Mouse (Mus musculus) heart, embryonic 13.5 days (tissue): ENCODE data around the gene Spata2l. TPM values are rescaled to one million over a fixed set of nuclear protein-coding genes. Genes with fewer than 3 reads are reported as not detected.
"Not testable (repeated sequence)": the region's sequence is repeated elsewhere in the genome, so short reads cannot be mapped to it uniquely, and the experiment has no call there.

Source experiments
- ATAC-seq: fragments of 200-750 bp; cut with Nextera tagmentation; 2 replicates; pipeline ENCODE4 v1.8.0; 2017; ENCODE audit warnings: moderate TSS enrichment; ENCODE audit not compliant: insufficient number of reproducible peaks, low FRiP score, low TSS enrichment; ENCODE audit errors: extremely low read depth
- H3K27ac ChIP-seq: fragments of 300-500 bp; sonication (generic); replicated peaks from 2 replicates; pipeline ENCODE4 v1.5.1; 2015; ENCODE audit warnings: moderate library complexity, mild to moderate bottlenecking, inconsistent platforms
- H3K27me3 ChIP-seq: fragments of 300-500 bp; sonication (generic); replicated peaks from 2 replicates; pipeline ENCODE4 v1.6.1; 2015; ENCODE audit warnings: mild to moderate bottlenecking, inconsistent platforms
- H3K36me3 ChIP-seq: fragments of 300-500 bp; sonication (generic); 2 replicates; pipeline ENCODE4 v1.6.1; 2015; ENCODE audit warnings: mild to moderate bottlenecking, inconsistent platforms
- H3K4me1 ChIP-seq: fragments of 300-500 bp; sonication (generic); 2 replicates; pipeline ENCODE4 v1.6.1; 2015; ENCODE audit warnings: inconsistent platforms
- H3K4me2 ChIP-seq: fragments of 300-500 bp; sonication (generic); 2 replicates; pipeline ENCODE4 v1.6.1; 2015; ENCODE audit warnings: inconsistent platforms, mild to moderate bottlenecking, moderate library complexity
- H3K4me3 ChIP-seq: fragments of 300-500 bp; sonication (generic); 2 replicates; pipeline ENCODE4 v1.5.1; 2015; ENCODE audit warnings: moderate library complexity, mild to moderate bottlenecking, inconsistent platforms
- H3K9ac ChIP-seq: fragments of 300-500 bp; sonication (generic); 2 replicates; pipeline ENCODE4 v1.6.1; 2015; ENCODE audit warnings: inconsistent platforms, mild to moderate bottlenecking, moderate library complexity
- H3K9me3 ChIP-seq: fragments of 300-500 bp; sonication (generic); 2 replicates; pipeline ENCODE4 v1.6.1; 2016; ENCODE audit warnings: inconsistent platforms
- WGBS: fragments of 180-500 bp; shearing (Covaris S2); methylation state at CpG from one replicate; pipeline ENCODE4 v1.1.7; 2015; ENCODE audit warnings: mixed read lengths; 5-methylcytosine and 5-hydroxymethylcytosine counted together
- polyA plus RNA-seq: library from polyadenylated mRNA; unstranded; fragments of >200 nt; fragmentation: Nextera tagmentation; extraction: Ambion mirVana; gene quantifications from 2 replicates; pipeline ENCODE4 v1.2.1, GENCODE M21; 2015

Gene Spata2l
- 3.1 and 3.2 TPM in 2 replicates for polyA plus RNA-seq

GRCm38 (mm10) chr8:123235520-123236497 is at the start of gene Spata2l:
TSS of gene Spata2l (minus strand) at chr8:123236233.
- H3K9ac ChIP-seq = peak within 1 kb of the TSS; percentile 81
- peak within 1 kb of the TSS; percentile 68 for H3K4me3 ChIP-seq
- H3K27me3 ChIP-seq = peaks cover 51% of the 10 kb centered on the region
- H3K27ac ChIP-seq = no peak within 1 kb of the TSS
- 2% methylated on average over 57 of the region's 57 CpGs for WGBS
- H3K4me1 ChIP-seq = peaks cover 12% of the 10 kb centered on the region
- peak within 1 kb of the TSS; percentile 95 for H3K4me2 ChIP-seq
- peak; percentile 83 for ATAC-seq
- 0 out of 2 replicates have a peak, but pooled peaks cover 3% of the 10 kb centered on the region for H3K36me3 ChIP-seq
- H3K9me3 ChIP-seq = no peaks in the 10 kb centered on the region

GRCm38 (mm10) chr8:123284493-123284892 is 48.5 kb upstream of the Spata2l start:
- Histone ChIP-seq H3K4me2 (no peak overlapping the region), H3K4me1 (peaks cover 11% of the 10 kb centered on the region), H3K27ac (no peak overlapping the region), H3K27me3 (no peaks in the 10 kb centered on the region), H3K4me3 (no peak overlapping the region), H3K36me3 (peaks cover 62% of the 10 kb centered on the region), H3K9ac (no peak overlapping the region), H3K9me3 (no peaks in the 10 kb centered on the region)
- WGBS = 50% methylated on average over 5 of the region's 5 CpGs
- no peak for ATAC-seq

GRCm38 (mm10) chr8:123283991-123284390 is 48.0 kb upstream of the Spata2l start:
- Histone ChIP-seq H3K27me3 (no peaks in the 10 kb centered on the region), H3K4me2 (no peak overlapping the region), H3K9ac (no peak overlapping the region), H3K4me3 (no peak overlapping the region), H3K9me3 (no peaks in the 10 kb centered on the region), H3K4me1 (peaks cover 11% of the 10 kb centered on the region), H3K36me3 (peaks cover 57% of the 10 kb centered on the region), H3K27ac (no peak overlapping the region)
- WGBS = 77% methylated on average over 7 of the region's 7 CpGs
- no peak for ATAC-seq

- H3K27me3 ChIP-seq, H3K9ac ChIP-seq, ATAC-seq, H3K4me3 ChIP-seq, H3K4me2 ChIP-seq, H3K9me3 ChIP-seq, H3K27ac ChIP-seq: not testable (repeated sequence)
- 90% methylated on average over 5 of the region's 6 CpGs for WGBS
- Histone ChIP-seq H3K36me3 (peaks cover 48% of the 10 kb centered on the region), H3K4me1 (peaks cover 11% of the 10 kb centered on the region)
Observed at GRCm38 (mm10) chr8:123282994-123283393, 47.0 kb upstream of the Spata2l start.

GRCm38 (mm10) chr8:123280302-123281094 is 44.5 kb upstream of the Spata2l start:
- Histone ChIP-seq H3K9ac (no peak overlapping the region), H3K4me2 (no peak overlapping the region), H3K4me1 (peaks cover 11% of the 10 kb centered on the region), H3K27ac (no peak overlapping the region), H3K36me3 (peaks cover 38% of the 10 kb centered on the region), H3K27me3 (no peaks in the 10 kb centered on the region), H3K9me3 (no peaks in the 10 kb centered on the region), H3K4me3 (no peak overlapping the region)
- no peak for ATAC-seq
- 85% methylated on average over 13 of the region's 13 CpGs for WGBS

GRCm38 (mm10) chr8:123279828-123280227 is 43.8 kb upstream of the Spata2l start:
- no peak overlapping the region for H3K4me3 ChIP-seq

GRCm38 (mm10) chr8:123278445-123278844 is 42.4 kb upstream of the Spata2l start:
- Histone ChIP-seq H3K4me2 (no peak overlapping the region), H3K4me1 (no peaks in the 10 kb centered on the region), H3K36me3 (peaks cover 48% of the 10 kb centered on the region), H3K27ac (no peak overlapping the region), H3K27me3 (no peaks in the 10 kb centered on the region), H3K9me3 (no peaks in the 10 kb centered on the region), H3K4me3 (no peak overlapping the region), H3K9ac (no peak overlapping the region)
- WGBS = 54% methylated on average over 7 of the region's 7 CpGs
- ATAC-seq = no peak

More at GRCm38 (mm10) chr8:123279828-123280227, 43.8 kb upstream of the Spata2l start:
- 94% methylated on average over 4 of the region's 4 CpGs for WGBS
- Histone ChIP-seq H3K4me2 (no peak overlapping the region), H3K9me3 (no peaks in the 10 kb centered on the region), H3K27ac (no peak overlapping the region), H3K27me3 (no peaks in the 10 kb centered on the region), H3K4me1 (peaks cover 11% of the 10 kb centered on the region), H3K9ac (no peak overlapping the region), H3K36me3 (peaks cover 37% of the 10 kb centered on the region)
- no peak for ATAC-seq

- H3K9ac ChIP-seq = no peak overlapping the region
Observed at GRCm38 (mm10) chr8:123275096-123275495, 39.1 kb upstream of the Spata2l start.

GRCm38 (mm10) chr8:123274447-123274846 is 38.4 kb upstream of the Spata2l start:
- Histone ChIP-seq H3K4me2 (no peak overlapping the region), H3K4me1 (no peaks in the 10 kb centered on the region), H3K36me3 (peaks cover 45% of the 10 kb centered on the region), H3K27ac (no peak overlapping the region), H3K27me3 (no peaks in the 10 kb centered on the region), H3K4me3 (no peak overlapping the region), H3K9me3 (no peaks in the 10 kb centered on the region), H3K9ac (no peak overlapping the region)
- ATAC-seq = no peak
- 83% methylated on average over 5 of the region's 5 CpGs for WGBS

More at GRCm38 (mm10) chr8:123275096-123275495, 39.1 kb upstream of the Spata2l start:
- Histone ChIP-seq H3K27me3 (no peaks in the 10 kb centered on the region), H3K9me3 (no peaks in the 10 kb centered on the region), H3K27ac (no peak overlapping the region), H3K4me3 (no peak overlapping the region), H3K36me3 (peaks cover 39% of the 10 kb centered on the region), H3K4me2 (no peak overlapping the region), H3K4me1 (no peaks in the 10 kb centered on the region)
- no peak for ATAC-seq
- 90% methylated on average over 12 of the region's 12 CpGs for WGBS

GRCm38 (mm10) chr8:123271901-123272300 is 35.9 kb upstream of the Spata2l start:
- Histone ChIP-seq H3K4me1 (no peaks in the 10 kb centered on the region), H3K9me3 (no peaks in the 10 kb centered on the region), H3K27me3 (no peaks in the 10 kb centered on the region), H3K4me2 (no peak overlapping the region), H3K36me3 (peaks cover 65% of the 10 kb centered on the region), H3K4me3 (no peak overlapping the region), H3K27ac (no peak overlapping the region), H3K9ac (no peak overlapping the region)
- no peak for ATAC-seq
- WGBS = 64% methylated on average over 4 of the region's 4 CpGs

- Histone ChIP-seq H3K27me3 (no peaks in the 10 kb centered on the region), H3K4me1 (no peaks in the 10 kb centered on the region), H3K4me3 (no peak overlapping the region), H3K27ac (no peak overlapping the region), H3K4me2 (no peak overlapping the region), H3K9me3 (no peaks in the 10 kb centered on the region), H3K9ac (no peak overlapping the region), H3K36me3 (peaks cover 68% of the 10 kb centered on the region)
- ATAC-seq = no peak
- WGBS = 89% methylated on average over 10 of the region's 10 CpGs
Observed at GRCm38 (mm10) chr8:123271147-123271546, 35.1 kb upstream of the Spata2l start.
